Mouse (Mus musculus) spleen, postnatal 36 days (tissue): Measurements from ENCODE around the gene Tbc1d24.

Experiments used
- DNase-seq, 2 experiments: peaks; one replicate each; pipeline ENCODE4 v3.0.0; 2022; ENCODE audit warnings: low spot score in 2 of 2, mixed read lengths in 1 of 2

Tbc1d24 gene

GRCm38 (mm10) chr17:24209916-24210240 lies 4.5 kb upstream of the Tbc1d24 start:
- no peak for DNase-seq

GRCm38 (mm10) chr17:24209043-24209915 lies 3.9 kb upstream of the Tbc1d24 start, which contains the start of gene Ntn3:
TSS of gene Ntn3 (minus strand) at chr17:24209531.
- peak; percentile 55 to 72 for DNase-seq

- DNase-seq = no peak
These were observed 3.3 kb upstream of the Tbc1d24 start for GRCm38 (mm10) chr17:24208641-24209042.

GRCm38 (mm10) chr17:24207768-24208640 lies 2.6 kb upstream of the Tbc1d24 start:
- no peak for DNase-seq

GRCm38 (mm10) chr17:24206451-24207351 lies 1.3 kb upstream of the Tbc1d24 start:
- peak; percentile 47 to 65 for DNase-seq

- peak in 1 of 2 experiments; percentile 40 for DNase-seq
These were observed 573 bp upstream of the Tbc1d24 start for GRCm38 (mm10) chr17:24205908-24206361.

GRCm38 (mm10) chr17:24204846-24205245 lies 516 bp downstream of the Tbc1d24 start:
- no peak for DNase-seq

GRCm38 (mm10) chr17:24203611-24204534 lies 1.5 kb downstream of the Tbc1d24 start:
- no peak for DNase-seq

GRCm38 (mm10) chr17:24203068-24203467 lies 2.3 kb downstream of the Tbc1d24 start:
- DNase-seq = peak in 1 of 2 experiments; percentile 42

- DNase-seq = no peak
These were observed 4.3 kb downstream of the Tbc1d24 start for GRCm38 (mm10) chr17:24201092-24201491.

GRCm38 (mm10) chr17:24199741-24200140 lies 5.6 kb downstream of the Tbc1d24 start:
- no peak for DNase-seq

GRCm38 (mm10) chr17:24199252-24199651 lies 6.1 kb downstream of the Tbc1d24 start:
- no peak for DNase-seq

- no peak for DNase-seq
These were observed 8.1 kb downstream of the Tbc1d24 start for GRCm38 (mm10) chr17:24197032-24197824.

GRCm38 (mm10) chr17:24195349-24195748 lies 10.0 kb downstream of the Tbc1d24 start:
- DNase-seq = no peak

GRCm38 (mm10) chr17:24193769-24194168 lies 11.6 kb downstream of the Tbc1d24 start:
- DNase-seq = no peak

- no peak for DNase-seq
These were observed 12.1 kb downstream of the Tbc1d24 start for GRCm38 (mm10) chr17:24193268-24193667.

GRCm38 (mm10) chr17:24192848-24193247 lies 12.5 kb downstream of the Tbc1d24 start:
- DNase-seq = no peak

GRCm38 (mm10) chr17:24191481-24191880 lies 13.9 kb downstream of the Tbc1d24 start:
- DNase-seq = no peak

GRCm38 (mm10) chr17:24190934-24191333 lies 14.4 kb downstream of the Tbc1d24 start:
- no peak for DNase-seq
